Mouse (Mus musculus) urinary bladder, adult 2 months (tissue): Measurements from ENCODE around the gene Tssk1. TPM values are rescaled to one million over a fixed set of nuclear protein-coding genes. Genes with fewer than 3 reads are reported as not detected.

ENCODE experiments used
- DNase-seq: peaks from one replicate; pipeline ENCODE4 v3.0.0; 2022; ENCODE audit warnings: low spot score
- polyA plus RNA-seq: library from polyadenylated mRNA; depleted of rRNA; stranded (reverse); fragments of >200 nt; gene quantifications from 2 replicates; pipeline ENCODE4 v1.2.3, GENCODE M21; 2012; rRNA removed

The Tssk1 gene
- polyA plus RNA-seq, 1 experiment: 0.08 TPM

GRCm38 (mm10) chr16:17943466-17943865 lies 49.4 kb downstream of the Tssk1 start:
- DNase-seq: no peak

DNA sequence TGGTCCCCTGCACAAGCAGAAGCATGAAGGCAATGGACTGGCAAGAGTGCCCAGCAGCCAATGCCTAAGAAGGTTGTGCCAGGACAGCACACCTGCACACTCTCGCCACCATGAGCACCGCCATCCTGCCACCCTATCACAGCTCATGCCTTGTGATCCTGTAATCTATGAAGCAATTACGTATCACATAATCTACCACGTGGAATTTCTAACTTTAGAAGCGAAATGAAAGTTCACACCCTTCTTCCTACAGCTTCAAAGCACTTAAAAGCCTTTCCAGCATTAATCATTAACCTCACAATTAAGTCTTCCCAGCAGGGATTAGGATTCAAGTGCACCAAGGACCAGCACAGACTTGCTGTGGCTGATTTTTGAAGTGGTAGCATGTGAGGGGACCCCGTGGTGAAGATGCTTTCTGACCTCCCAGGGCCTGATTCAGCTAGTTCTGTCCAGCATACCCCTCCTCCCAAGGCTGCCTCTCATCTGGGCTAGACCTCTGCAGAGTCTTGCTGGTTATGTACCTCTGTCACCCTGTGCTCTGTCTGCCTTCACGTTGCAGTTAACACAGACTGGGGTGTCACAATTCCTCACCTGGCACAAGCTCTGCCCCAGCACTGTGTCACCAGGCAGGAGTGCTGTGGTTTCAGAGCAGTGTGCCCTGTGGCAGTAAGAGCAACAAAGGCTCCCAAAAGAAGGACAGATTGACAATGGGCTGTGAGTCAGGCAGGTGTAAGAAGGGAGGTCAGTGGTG lies 51.2 kb downstream of the Tssk1 start:
- no peak for DNase-seq

Other genes starting within 250 kb of the Tssk1 start
- gene Ccdc74a, start 247.8 kb upstream of the Tssk1 start, polyA plus RNA-seq: 1.5 and 2.7 TPM in 2 replicates
- 36.5 and 56.4 TPM in 2 replicates for gene Med15, start 161.3 kb upstream of the Tssk1 start, polyA plus RNA-seq
- 38.8 and 40.9 TPM in 2 replicates for gene Klhl22, start 134.6 kb upstream of the Tssk1 start, polyA plus RNA-seq
- 36.0 and 45.5 TPM in 2 replicates for gene Scarf2, start 96.9 kb upstream of the Tssk1 start, polyA plus RNA-seq
- not detected in 2 replicates for gene B830017H08Rik, start 61.1 kb upstream of the Tssk1 start, polyA plus RNA-seq
- 2.3 and 4.0 TPM in 2 replicates for gene Car15, start 55.9 kb upstream of the Tssk1 start, polyA plus RNA-seq
- gene Gm20518, start 2.6 kb upstream of the Tssk1 start, polyA plus RNA-seq: 0.60 and 0.70 TPM in 2 replicates
- 48.7 and 50.0 TPM in 2 replicates for gene Dgcr2, start 4.3 kb downstream of the Tssk1 start, polyA plus RNA-seq
- not detected in 2 replicates for gene Tssk2, start 4.4 kb downstream of the Tssk1 start, polyA plus RNA-seq
- gene Ess2, start 17.1 kb downstream of the Tssk1 start, polyA plus RNA-seq: 26.0 and 26.7 TPM in 2 replicates
- gene Gsc2, start 20.8 kb downstream of the Tssk1 start, polyA plus RNA-seq: not detected in 2 replicates
- 67.3 and 77.5 TPM in 2 replicates for gene Slc25a1, start 34.0 kb downstream of the Tssk1 start, polyA plus RNA-seq
- gene Vpreb2, start 86.2 kb downstream of the Tssk1 start, polyA plus RNA-seq: not detected in 2 replicates
- 105 and 136 TPM in 2 replicates for gene Dgcr6, start 158.6 kb downstream of the Tssk1 start, polyA plus RNA-seq
- gene Prodh, start 196.0 kb downstream of the Tssk1 start, polyA plus RNA-seq: 35.2 and 40.6 TPM in 2 replicates
- 4.3 and 4.9 TPM in 2 replicates for gene Rtn4r, start 233.4 kb downstream of the Tssk1 start, polyA plus RNA-seq